Comparison of ENCODE assay signal across 23 mouse cellular contexts in genomic region chr5:64681161-64681560, GRCm38 (mm10).
A peak's percentile ranks its signal among the peaks of the same experiment; 100 is the strongest.
DNase-seq lines count a peak whose midpoint lies in the region; TF ChIP-seq lines count a peak whose summit lies in the region.
"Had no signal": no experiment of that assay in that cellular context is flagged by ENCODE, and none has a peak within 500 bp of the region (broad histone marks: within the 10 kb centered on the region; RNA-seq: fewer than 3 reads in every experiment).

No protein-coding gene starts in this region.

- 67% methylated on average over 5 of the region's 5 CpGs for WGBS in lung, adult 2 months

- TF ChIP-seq POLR2A in lung, adult 2 months (IDR thresholded peaks at IDR 0.05; ENCODE audit: borderline replicate concordance, extremely low read depth, low read depth, low read length), result no peak

- H3K4me3 ChIP-seq in lung, adult 2 months (replicated peaks; ENCODE audit: extremely low read depth, low read depth, low read length), result no peak overlapping the region
- H3K4me3 ChIP-seq: embryonic facial prominence, embryonic 12.5 days; embryonic facial prominence, embryonic 15.5 days; gastrocnemius, adult 2 months; heart, embryonic 10.5 days; heart, embryonic 13.5 days; hindbrain, embryonic 12.5 days; hindbrain, embryonic 15.5 days; intestine, embryonic 15.5 days had no signal

- no peak for TF ChIP-seq CTCF in lung, adult 2 months (IDR thresholded peaks at IDR 0.05; ENCODE audit: insufficient read depth, low read length)

- H3K4me1 ChIP-seq in lung, adult 2 months (ENCODE audit: control insufficient read depth, insufficient read depth, low read length), result peaks cover 7% of the 10 kb centered on the region; the same call in 1 of the 2 replicates
- H3K4me1 ChIP-seq: embryonic facial prominence, embryonic 12.5 days; hindbrain, embryonic 12.5 days; hindbrain, embryonic 15.5 days had no signal

- peak; percentile 30 for DNase-seq in thymus, postnatal 14 days
- DNase-seq in thymus, postnatal 0 days (ENCODE audit: low spot score), result no peak
- DNase-seq in T-cell, adult 2 months (ENCODE audit: low spot score), result peak; percentile 76
- peak; percentile 35 to 42 for DNase-seq in natural killer cell, adult 2 months (ENCODE audit: low spot score in 2 of 2)
- no peak for DNase-seq in lung, adult 2 months
- DNase-seq in spleen, adult 18-20 months, result no peak
- DNase-seq: adrenal gland, postnatal 10 days; adrenal gland, postnatal 36 days; cerebellum, adult 2 months; cerebellum, adult 9-11 months; cerebellum, postnatal 25 days; forebrain, postnatal 0 days; gastrocnemius, adult 2 months; gastrocnemius, postnatal 14 days; heart, adult 18-20 months; heart, postnatal 14 days had no signal

Comparison
In these comparisons a context has a peak if more than half of its experiments do, and no peak if none do; other contexts are left out.
1. DNase-seq: peak in thymus, postnatal 14 days (single experiment), T-cell, adult 2 months (single experiment) and natural killer cell, adult 2 months (2 of 2); none in thymus, postnatal 0 days (single experiment), lung, adult 2 months (single experiment) and spleen, adult 18-20 months (0 of 2).